Mouse (Mus musculus) adrenal gland, adult 2 months (tissue): ENCODE measurements at regions not wholly inside any gene's neighbourhood (a gene's known extent, or its start where the extent isn't known, plus 50 kb on each side); places are given as distances from the start of the nearest gene placed in this dataset.

Experiments used
- DNase-seq: peaks from one replicate; pipeline ENCODE4 v3.0.0; 2021

- DNase-seq, result no peak
These were observed 257.7 kb downstream of the Lmo4 start for GRCm38 (mm10) chr3:143947079-143947937.

GRCm38 (mm10) chr3:143939068-143939709 lies 265.8 kb downstream of the Lmo4 start:
- no peak for DNase-seq

- no peak for DNase-seq
These were observed 279.7 kb downstream of the Lmo4 start for GRCm38 (mm10) chr3:143925322-143925721.

- no peak for DNase-seq
These were observed 285.3 kb downstream of the Lmo4 start for GRCm38 (mm10) chr3:143919744-143920143.

- DNase-seq, result no peak
These were observed 290.4 kb downstream of the Lmo4 start for GRCm38 (mm10) chr3:143914341-143915217.

GRCm38 (mm10) chr3:143913044-143913574 lies 291.9 kb downstream of the Lmo4 start:
- DNase-seq, result no peak

GRCm38 (mm10) chr3:143912433-143912832 lies 292.6 kb downstream of the Lmo4 start:
- peak; percentile 67 for DNase-seq

GRCm38 (mm10) chr3:143909341-143909740 lies 295.7 kb downstream of the Lmo4 start:
- no peak for DNase-seq

GRCm38 (mm10) chr3:143903421-143903820 lies 301.6 kb downstream of the Lmo4 start:
- DNase-seq, result no peak

- DNase-seq, result no peak
These were observed 324.2 kb downstream of the Lmo4 start for GRCm38 (mm10) chr3:143880813-143881212.

- no peak for DNase-seq
These were observed 331.1 kb downstream of the Lmo4 start for GRCm38 (mm10) chr3:143873876-143874275.

- no peak for DNase-seq
These were observed 338.5 kb downstream of the Lmo4 start for GRCm38 (mm10) chr3:143866521-143866920.

GRCm38 (mm10) chr3:143865626-143866025 lies 339.4 kb downstream of the Lmo4 start:
- no peak for DNase-seq

- DNase-seq, result no peak
These were observed 340.5 kb downstream of the Lmo4 start for GRCm38 (mm10) chr3:143864490-143864889.

GRCm38 (mm10) chr3:143862531-143862930 lies 342.5 kb downstream of the Lmo4 start:
- DNase-seq, result no peak

- peak; percentile 66 for DNase-seq
These were observed 343.2 kb downstream of the Lmo4 start for GRCm38 (mm10) chr3:143861866-143862265.

GRCm38 (mm10) chr3:143835611-143836240 lies 369.3 kb downstream of the Lmo4 start:
- DNase-seq, result peak; percentile 46

GRCm38 (mm10) chr3:143834725-143835124 lies 370.3 kb downstream of the Lmo4 start:
- DNase-seq, result no peak

GRCm38 (mm10) chr3:143823395-143823777 lies 381.6 kb downstream of the Lmo4 start:
- no peak for DNase-seq

- no peak for DNase-seq
These were observed 382.2 kb downstream of the Lmo4 start for GRCm38 (mm10) chr3:143822564-143823394.

- no peak for DNase-seq
These were observed 397.5 kb downstream of the Lmo4 start for GRCm38 (mm10) chr3:143807544-143807943.
